Comparison of ENCODE assay signal across 8 mouse cellular contexts in the genomic region with DNA sequence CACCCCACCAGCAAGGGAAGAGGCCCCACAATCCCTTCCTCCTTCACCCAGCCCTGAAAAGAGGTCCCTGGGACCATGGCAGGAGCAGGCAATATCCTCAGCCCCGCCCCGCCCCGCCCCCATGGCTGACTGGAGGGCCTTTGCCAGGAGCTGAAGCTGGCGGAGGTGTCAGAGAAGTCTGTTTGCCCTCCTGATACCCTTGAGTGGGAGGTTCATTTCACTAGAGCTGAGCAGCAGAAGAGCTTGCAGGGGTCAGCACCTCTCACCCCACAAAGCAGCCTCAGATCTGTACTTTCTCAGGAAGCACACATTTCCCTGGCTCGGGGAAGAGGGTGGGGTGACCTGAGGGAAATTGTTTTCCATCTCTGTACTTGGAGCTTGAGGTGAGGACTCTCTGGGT. TPM values are rescaled to one million over a fixed set of nuclear protein-coding genes. Genes with fewer than 3 reads are reported as not detected.
DNase-seq lines count a peak whose midpoint lies in the region; ATAC-seq lines count a peak whose summit lies in the region.

No protein-coding gene starts in this region.

- no peaks in the 10 kb centered on the region for H3K9me3 ChIP-seq in limb, embryonic 13.5 days
- H3K9me3 ChIP-seq in limb, embryonic 10.5 days (replicated peaks): no peaks in the 10 kb centered on the region
- H3K9me3 ChIP-seq in heart, embryonic 12.5 days (replicated peaks): peaks cover 4% of the 10 kb centered on the region
- H3K9me3 ChIP-seq in liver, embryonic 11.5 days (ENCODE audit: control insufficient read depth, low read length): no peaks in the 10 kb centered on the region

- ATAC-seq in CD4-positive, CD25-positive, alpha-beta regulatory T cell, adult 4 months: no peak
- ATAC-seq in limb, embryonic 13.5 days (ENCODE audit: low FRiP score, low read depth): no peak
- peak; percentile 22; the same call in 1 of the 2 replicates for ATAC-seq in heart, embryonic 12.5 days (ENCODE audit: insufficient number of reproducible peaks, low FRiP score)
- ATAC-seq in liver, embryonic 11.5 days (replicated peaks; ENCODE audit: low FRiP score): no peak

- no peak overlapping the region for H3K4me2 ChIP-seq in limb, embryonic 13.5 days (replicated peaks)
- H3K4me2 ChIP-seq in heart, embryonic 12.5 days: peak overlapping the region; percentile 0; the same call in 1 of the 2 replicates
- H3K4me2 ChIP-seq in liver, embryonic 11.5 days: no peak overlapping the region

- H3K9ac ChIP-seq in limb, embryonic 13.5 days: 0 out of 2 replicates have a peak overlapping the region, but pooled peaks have one; percentile 1
- H3K9ac ChIP-seq in heart, embryonic 12.5 days: peak overlapping the region; percentile 58
- H3K9ac ChIP-seq in liver, embryonic 11.5 days (ENCODE audit: low read depth, low read length): no peak overlapping the region

- 59% methylated on average over 5 of the region's 5 CpGs for WGBS in limb, embryonic 13.5 days
- WGBS in limb, embryonic 10.5 days: 66% methylated on average over 5 of the region's 5 CpGs
- 41% methylated on average over 5 of the region's 5 CpGs for WGBS in heart, embryonic 12.5 days
- 62% methylated on average over 5 of the region's 5 CpGs for WGBS in liver, embryonic 11.5 days

- H3K36me3 ChIP-seq in limb, embryonic 13.5 days: peaks cover 46% of the 10 kb centered on the region
- H3K36me3 ChIP-seq in limb, embryonic 10.5 days: peaks cover 63% of the 10 kb centered on the region
- peaks cover 40% of the 10 kb centered on the region for H3K36me3 ChIP-seq in heart, embryonic 12.5 days
- H3K36me3 ChIP-seq in liver, embryonic 11.5 days (ENCODE audit: control insufficient read depth, insufficient read depth, low read length): peaks cover 23% of the 10 kb centered on the region

- H3K27ac ChIP-seq in limb, embryonic 13.5 days: 0 out of 2 replicates have a peak overlapping the region, but pooled peaks have one; percentile 10
- H3K27ac ChIP-seq in limb, embryonic 10.5 days: no peak overlapping the region
- peak overlapping the region; percentile 99 for H3K27ac ChIP-seq in heart, embryonic 12.5 days (ENCODE audit: poor library complexity, severe bottlenecking)
- 0 out of 2 replicates have a peak overlapping the region, but pooled peaks have one; percentile 4 for H3K27ac ChIP-seq in liver, embryonic 11.5 days (ENCODE audit: low read depth, low read length)

- no peak overlapping the region for H3K4me3 ChIP-seq in limb, embryonic 13.5 days
- no peak overlapping the region for H3K4me3 ChIP-seq in limb, embryonic 10.5 days
- no peak overlapping the region for H3K4me3 ChIP-seq in heart, embryonic 12.5 days
- no peak overlapping the region for H3K4me3 ChIP-seq in liver, embryonic 11.5 days (ENCODE audit: low read depth, low read length)

- peak; percentile 47 for DNase-seq in CD4-positive, CD25-positive, alpha-beta regulatory T cell, adult 2 months (ENCODE audit: low read depth, low spot score)
- no peak for DNase-seq in limb, embryonic 10.5 days (ENCODE audit: low spot score)
- DNase-seq in liver, embryonic 11.5 days (ENCODE audit: low spot score): no peak
- no peak for DNase-seq in adipocyte (ENCODE audit: low spot score)
- no peak for DNase-seq in cerebellum, postnatal 10 days

- H3K27me3 ChIP-seq in limb, embryonic 13.5 days: no peaks in the 10 kb centered on the region
- H3K27me3 ChIP-seq in limb, embryonic 10.5 days (ENCODE audit: low read depth, poor library complexity, severe bottlenecking): no peaks in the 10 kb centered on the region
- no peaks in the 10 kb centered on the region for H3K27me3 ChIP-seq in heart, embryonic 12.5 days (replicated peaks)
- H3K27me3 ChIP-seq in liver, embryonic 11.5 days (replicated peaks; ENCODE audit: control insufficient read depth, insufficient read depth, low read length): no peaks in the 10 kb centered on the region

- H3K4me1 ChIP-seq in limb, embryonic 13.5 days: peaks cover 23% of the 10 kb centered on the region
- peaks cover 30% of the 10 kb centered on the region for H3K4me1 ChIP-seq in limb, embryonic 10.5 days
- peaks cover 86% of the 10 kb centered on the region for H3K4me1 ChIP-seq in heart, embryonic 12.5 days (replicated peaks)
- H3K4me1 ChIP-seq in liver, embryonic 11.5 days (replicated peaks; ENCODE audit: control insufficient read depth, insufficient read depth, low read length): peaks cover 48% of the 10 kb centered on the region

RNA-seq across cellular contexts. Expression of gene Naglu, which starts 11.1 kb away (rescaled TPM):
- polyA plus RNA-seq in CD4-positive, CD25-positive, alpha-beta regulatory T cell, adult 4 months (2017; shearing (Covaris generic)): 1 to 10 TPM; 7.6 to 7.9 TPM
- 9.4 and 9.8 TPM in 2 replicates for polyA plus RNA-seq in limb, embryonic 13.5 days (2015; fragmentation: Nextera tagmentation; extraction: Ambion mirVana)
- polyA plus RNA-seq in limb, embryonic 10.5 days (2016; fragmentation: Nextera tagmentation; extraction: Ambion mirVana): 4.9 and 5.9 TPM in 2 replicates
- 17.5 and 18.1 TPM in 2 replicates for polyA plus RNA-seq in heart, embryonic 12.5 days (2016; fragmentation: Nextera tagmentation; extraction: Ambion mirVana)
- 7.7 and 8.0 TPM in 2 replicates for polyA plus RNA-seq in liver, embryonic 11.5 days (2014; fragmentation: Nextera tagmentation; extraction: Ambion mirVana)

RNA-seq across cellular contexts. Expression of gene Hsd17b1, which starts 19.5 kb away (rescaled TPM):
- polyA plus RNA-seq in CD4-positive, CD25-positive, alpha-beta regulatory T cell, adult 4 months (2017; shearing (Covaris generic)): under 1 TPM in 1 of 2 experiments, not detected in 1; 0.32 TPM
- polyA plus RNA-seq in limb, embryonic 13.5 days (2015; fragmentation: Nextera tagmentation; extraction: Ambion mirVana): 0.28 TPM in 1 of 2 replicates, not detected in the other
- not detected in 2 replicates for polyA plus RNA-seq in limb, embryonic 10.5 days (2016; fragmentation: Nextera tagmentation; extraction: Ambion mirVana)
- not detected in 2 replicates for polyA plus RNA-seq in heart, embryonic 12.5 days (2016; fragmentation: Nextera tagmentation; extraction: Ambion mirVana)
- polyA plus RNA-seq in liver, embryonic 11.5 days (2014; fragmentation: Nextera tagmentation; extraction: Ambion mirVana): 0.12 and 0.27 TPM in 2 replicates

RNA-seq across cellular contexts. Expression of gene Coasy, which starts 23.6 kb away (rescaled TPM):
- polyA plus RNA-seq in CD4-positive, CD25-positive, alpha-beta regulatory T cell, adult 4 months (2017; shearing (Covaris generic)): 10 to 100 TPM; 17.4 to 27.7 TPM
- 38.1 and 41.6 TPM in 2 replicates for polyA plus RNA-seq in limb, embryonic 13.5 days (2015; fragmentation: Nextera tagmentation; extraction: Ambion mirVana)
- polyA plus RNA-seq in limb, embryonic 10.5 days (2016; fragmentation: Nextera tagmentation; extraction: Ambion mirVana): 42.3 and 45.3 TPM in 2 replicates
- polyA plus RNA-seq in heart, embryonic 12.5 days (2016; fragmentation: Nextera tagmentation; extraction: Ambion mirVana): 27.2 and 30.4 TPM in 2 replicates
- polyA plus RNA-seq in liver, embryonic 11.5 days (2014; fragmentation: Nextera tagmentation; extraction: Ambion mirVana): 43.3 and 45.8 TPM in 2 replicates

RNA-seq across cellular contexts. Expression of gene Mlx, which starts 28.4 kb away (rescaled TPM):
- 10 to 100 TPM; 60.2 to 68.1 TPM for polyA plus RNA-seq in CD4-positive, CD25-positive, alpha-beta regulatory T cell, adult 4 months (2017; shearing (Covaris generic))
- polyA plus RNA-seq in limb, embryonic 13.5 days (2015; fragmentation: Nextera tagmentation; extraction: Ambion mirVana): 44.1 and 50.5 TPM in 2 replicates
- 41.3 and 49.6 TPM in 2 replicates for polyA plus RNA-seq in limb, embryonic 10.5 days (2016; fragmentation: Nextera tagmentation; extraction: Ambion mirVana)
- 36.2 and 37.3 TPM in 2 replicates for polyA plus RNA-seq in heart, embryonic 12.5 days (2016; fragmentation: Nextera tagmentation; extraction: Ambion mirVana)
- polyA plus RNA-seq in liver, embryonic 11.5 days (2014; fragmentation: Nextera tagmentation; extraction: Ambion mirVana): 45.3 and 45.6 TPM in 2 replicates

RNA-seq across cellular contexts. Expression of gene Psmc3ip, which starts 36.5 kb away (rescaled TPM):
- 1 to 10 TPM; 8.4 to 9.8 TPM for polyA plus RNA-seq in CD4-positive, CD25-positive, alpha-beta regulatory T cell, adult 4 months (2017; shearing (Covaris generic))
- polyA plus RNA-seq in limb, embryonic 13.5 days (2015; fragmentation: Nextera tagmentation; extraction: Ambion mirVana): 43.0 and 44.5 TPM in 2 replicates
- polyA plus RNA-seq in limb, embryonic 10.5 days (2016; fragmentation: Nextera tagmentation; extraction: Ambion mirVana): 73.1 and 74.0 TPM in 2 replicates
- 20.8 and 21.3 TPM in 2 replicates for polyA plus RNA-seq in heart, embryonic 12.5 days (2016; fragmentation: Nextera tagmentation; extraction: Ambion mirVana)
- polyA plus RNA-seq in liver, embryonic 11.5 days (2014; fragmentation: Nextera tagmentation; extraction: Ambion mirVana): 40.7 and 42.8 TPM in 2 replicates
